Mouse (Mus musculus) hindbrain, postnatal 0 days (tissue): ENCODE results near the gene Rbl2. TPM values are rescaled to one million over a fixed set of nuclear protein-coding genes. Genes with fewer than 3 reads are reported as not detected.
A peak's percentile ranks its signal among the peaks of the same experiment; 100 is the strongest.

Experiments
- ATAC-seq: fragments of 200-750 bp; cut with Nextera tagmentation; 2 replicates; pipeline ENCODE4 v1.8.0; 2017; ENCODE audit warnings: mild to moderate bottlenecking, moderate TSS enrichment, moderate library complexity
- DNase-seq: peaks from one replicate; pipeline ENCODE4 v3.0.0-alpha.2; 2015; ENCODE audit warnings: low spot score
- H3K27ac ChIP-seq: fragments of 300-500 bp; sonication (generic); 2 replicates; pipeline ENCODE4 v1.5.1; 2014; ENCODE audit warnings: mild to moderate bottlenecking
- H3K27me3 ChIP-seq: fragments of 300-500 bp; sonication (generic); 2 replicates; pipeline ENCODE4 v1.6.1; 2014; ENCODE audit warnings: low read length, mixed read lengths; ENCODE audit not compliant: insufficient read depth
- H3K36me3 ChIP-seq: fragments of 300-500 bp; sonication (generic); 2 replicates; pipeline ENCODE4 v1.6.1; 2014; ENCODE audit warnings: low read length, mixed read lengths; ENCODE audit not compliant: insufficient read depth
- H3K4me1 ChIP-seq: fragments of 300-500 bp; sonication (generic); 2 replicates; pipeline ENCODE4 v1.6.1; 2014; ENCODE audit warnings: antibody characterized with exemption, low read length, mixed read lengths; ENCODE audit not compliant: insufficient read depth
- H3K4me2 ChIP-seq: fragments of 300-500 bp; sonication (generic); 2 replicates; pipeline ENCODE4 v1.6.1; 2014; ENCODE audit warnings: low read depth, mild to moderate bottlenecking, low read length, moderate library complexity, mixed read lengths
- H3K4me3 ChIP-seq: fragments of 300-500 bp; sonication (generic); 2 replicates; pipeline ENCODE4 v1.5.1; 2014; ENCODE audit warnings: low read length
- H3K9ac ChIP-seq: fragments of 300-500 bp; sonication (generic); replicated peaks from 2 replicates; pipeline ENCODE4 v1.6.1; 2014; ENCODE audit warnings: mild to moderate bottlenecking, low read length, moderate library complexity, mixed read lengths
- H3K9me3 ChIP-seq: fragments of 300-500 bp; sonication (generic); 2 replicates; pipeline ENCODE4 v1.6.1; 2016; ENCODE audit warnings: low read length, mixed read lengths
- CTCF ChIP-seq: IDR thresholded peaks from 2 replicates; pipeline ENCODE4 v1.5.1; 2016; ENCODE audit warnings: antibody characterized with exemption, control low read depth, low read depth
- WGBS: fragments of 180-500 bp; shearing (Covaris S2); extraction: QIAGEN DNeasy Blood & Tissue Kit; methylation state at CpG from one replicate; pipeline ENCODE4 v1.1.7; 2014; 5-methylcytosine and 5-hydroxymethylcytosine counted together
- polyA plus RNA-seq: library from polyadenylated mRNA; unstranded; fragments of >200 nt; fragmentation: Nextera tagmentation; extraction: Ambion mirVana; gene quantifications from 2 replicates; pipeline ENCODE4 v1.2.1, GENCODE M21; 2015
- total RNA-seq: library from RNA; depleted of rRNA; stranded (reverse); fragments of >200 nt; gene quantifications from 2 replicates; pipeline ENCODE4 v1.2.3, GENCODE M21; 2014

The Rbl2 gene
- total and polyA plus RNA-seq, 2 experiments from 2014 or later, result 16.2 to 27.4 TPM

GRCm38 (mm10) chr8:91118131-91118530 is 48.3 kb downstream of the Rbl2 start:
- peak; percentile 46 for TF ChIP-seq CTCF
- Histone ChIP-seq H3K27ac (no peak overlapping the region), H3K9ac (no peak overlapping the region), H3K9me3 (no peaks in the 10 kb centered on the region), H3K4me3 (no peak overlapping the region), H3K4me1 (no peaks in the 10 kb centered on the region), H3K36me3 (peaks cover 56% of the 10 kb centered on the region), H3K27me3 (no peaks in the 10 kb centered on the region), H3K4me2 (no peak overlapping the region)
- DNase-seq (no peak), ATAC-seq (no peak)
- WGBS, result 69% methylated on average over 3 of the region's 3 CpGs

- 92% methylated on average over 5 of the region's 5 CpGs for WGBS
- H3K9ac ChIP-seq, result no peak overlapping the region
- ATAC-seq, result no peak
- H3K36me3 ChIP-seq, result peaks cover 60% of the 10 kb centered on the region
- H3K4me1 ChIP-seq, result no peaks in the 10 kb centered on the region
- DNase-seq, result no peak
- H3K9me3 ChIP-seq, result no peaks in the 10 kb centered on the region
- no peak overlapping the region for H3K4me2 ChIP-seq
- no peaks in the 10 kb centered on the region for H3K27me3 ChIP-seq
- H3K27ac ChIP-seq, result no peak overlapping the region
- TF ChIP-seq CTCF, result no peak
- no peak overlapping the region for H3K4me3 ChIP-seq
These were observed 54.5 kb downstream of the Rbl2 start for GRCm38 (mm10) chr8:91124315-91124714.

GRCm38 (mm10) chr8:91126786-91127185 is 56.9 kb downstream of the Rbl2 start:
- H3K4me2 ChIP-seq, result no peak overlapping the region
- WGBS, result 93% methylated on average over 8 of the region's 8 CpGs
- no peak overlapping the region for H3K4me3 ChIP-seq
- H3K27ac ChIP-seq, result no peak overlapping the region
- DNase-seq, result no peak
- no peak overlapping the region for H3K9ac ChIP-seq
- H3K27me3 ChIP-seq, result no peaks in the 10 kb centered on the region
- no peaks in the 10 kb centered on the region for H3K4me1 ChIP-seq
- TF ChIP-seq CTCF, result no peak
- no peak for ATAC-seq
- peaks cover 57% of the 10 kb centered on the region for H3K36me3 ChIP-seq
- H3K9me3 ChIP-seq, result no peaks in the 10 kb centered on the region

- no peaks in the 10 kb centered on the region for H3K27me3 ChIP-seq
- H3K27ac ChIP-seq, result no peak overlapping the region
- H3K4me2 ChIP-seq, result peak overlapping the region; percentile 55
- TF ChIP-seq CTCF, result no peak
- ATAC-seq (no peak), DNase-seq (peak; percentile 12)
- 79% methylated on average over 4 of the region's 4 CpGs for WGBS
- peaks cover 10% of the 10 kb centered on the region; the same call in 1 of the 2 replicates for H3K36me3 ChIP-seq
- H3K9ac ChIP-seq, result peak overlapping the region; percentile 86
- no peaks in the 10 kb centered on the region for H3K9me3 ChIP-seq
- H3K4me3 ChIP-seq, result peak overlapping the region; percentile 98
- H3K4me1 ChIP-seq, result peaks cover 6% of the 10 kb centered on the region
These were observed 62.9 kb downstream of the Rbl2 start for GRCm38 (mm10) chr8:91132731-91133130.

GRCm38 (mm10) chr8:91133441-91134069 is 63.7 kb downstream of the Rbl2 start:
- Histone ChIP-seq H3K9me3 (no peaks in the 10 kb centered on the region), H3K4me2 (peak overlapping the region; percentile 55), H3K36me3 (peaks cover 7% of the 10 kb centered on the region; the same call in 1 of the 2 replicates), H3K4me1 (peaks cover 6% of the 10 kb centered on the region), H3K4me3 (peak overlapping the region; percentile 98), H3K27me3 (no peaks in the 10 kb centered on the region), H3K9ac (peak overlapping the region; percentile 86), H3K27ac (peak overlapping the region; percentile 76)
- no peak for DNase-seq
- ATAC-seq, result no peak; the same call in none of the 2 replicates
- WGBS, result 1% methylated on average over 57 of the region's 58 CpGs
- 0 out of 2 replicates have a peak, but pooled peaks have one; percentile 7 for TF ChIP-seq CTCF

- WGBS, result under 1% methylated on average over 24 of the region's 24 CpGs
- peak overlapping the region; percentile 76 for H3K27ac ChIP-seq
- H3K4me2 ChIP-seq, result peak overlapping the region; percentile 48
- H3K9ac ChIP-seq, result peak overlapping the region; percentile 86
- peaks cover 6% of the 10 kb centered on the region for H3K4me1 ChIP-seq
- no peaks in the 10 kb centered on the region for H3K9me3 ChIP-seq
- no peaks in the 10 kb centered on the region for H3K27me3 ChIP-seq
- TF ChIP-seq CTCF, result peak; percentile 65
- peaks cover 5% of the 10 kb centered on the region; the same call in 1 of the 2 replicates for H3K36me3 ChIP-seq
- H3K4me3 ChIP-seq, result peak overlapping the region; percentile 98
- ATAC-seq (peak; percentile 98), DNase-seq (peak; percentile 100)
These were observed 64.2 kb downstream of the Rbl2 start for GRCm38 (mm10) chr8:91134070-91134475.

- DNase-seq (no peak), ATAC-seq (no peak)
- H3K27me3 ChIP-seq, result no peaks in the 10 kb centered on the region
- no peak for TF ChIP-seq CTCF
- no peaks in the 10 kb centered on the region for H3K36me3 ChIP-seq
- H3K4me1 ChIP-seq, result peaks cover 6% of the 10 kb centered on the region
- H3K4me3 ChIP-seq, result peak overlapping the region; percentile 98; the same call in 1 of the 2 replicates
- H3K9me3 ChIP-seq, result no peaks in the 10 kb centered on the region
- peak overlapping the region; percentile 72 for H3K27ac ChIP-seq
- 42% methylated on average over 12 of the region's 12 CpGs for WGBS
- H3K4me2 ChIP-seq, result peak overlapping the region; percentile 48
- no peak overlapping the region for H3K9ac ChIP-seq
These were observed 64.8 kb downstream of the Rbl2 start for GRCm38 (mm10) chr8:91134659-91135058.
